Mouse (Mus musculus): ENCODE data around the gene Spata6.

GRCm38 (mm10) chr4:111683843-111684242, 35.9 kb upstream of the Spata6 start:
- TF ChIP-seq POLR2A (IDR thresholded peaks at IDR 0.05; ENCODE audit: control insufficient read depth, low read depth, low read length) (no peak), CTCF (IDR thresholded peaks at IDR 0.05; ENCODE audit: control insufficient read depth, insufficient read depth, insufficient replicate concordance, low read depth, low read length) (no peak)

Measured in testis, adult 2 months (tissue).